Mouse (Mus musculus): Measurements from ENCODE around the gene Kitl.

Gene Kitl

DNA sequence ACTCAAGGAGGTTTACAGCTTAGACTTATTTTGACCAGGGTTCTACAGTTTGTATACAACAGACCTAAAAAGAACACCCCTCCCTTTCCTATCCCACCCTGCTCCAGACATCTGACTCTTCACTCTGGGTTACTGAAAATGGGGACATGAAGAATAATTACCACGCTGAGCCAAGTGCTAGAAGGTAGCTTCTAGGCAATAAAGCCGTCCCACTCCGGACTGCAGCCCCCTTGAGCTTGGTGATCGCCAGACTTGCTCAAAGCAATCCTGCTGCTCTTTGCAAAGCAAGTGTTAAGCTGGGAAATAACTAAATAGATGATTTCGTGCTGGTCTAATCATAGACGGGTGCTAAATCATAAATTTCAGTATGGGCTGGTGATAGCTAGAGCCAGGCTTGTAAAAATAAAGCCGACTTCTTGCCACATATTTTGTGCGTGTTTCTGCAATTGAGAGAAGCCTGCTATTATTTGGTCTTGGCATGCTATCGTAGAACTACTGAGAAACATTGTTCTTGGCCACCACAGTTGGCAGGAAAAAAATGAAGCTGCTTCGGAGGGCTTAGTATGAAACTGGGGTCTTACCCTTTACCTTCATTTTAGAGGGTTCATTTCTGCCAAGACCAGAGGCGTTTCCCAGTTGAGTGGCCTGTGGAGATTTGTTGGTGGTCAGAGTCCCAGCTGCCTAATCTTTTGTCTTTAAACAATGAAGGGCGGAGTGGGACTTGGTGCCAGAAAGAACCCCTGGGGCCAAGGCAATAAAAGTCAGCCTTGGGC, 50.3 kb downstream of the Kitl start:
- ChIA-PET POLR2A (interaction anchor here in 2 of 4 experiments (0.8 to 2.1 kb wide), 5 partner anchors 17 to 99 kb away, joined by 3 to 8 read pairs (median 4); partner anchors contain the start of gene Kitl (in 2 of the 2)), CTCF (interaction anchor here in 1 of 4 experiments (0.7 kb wide), 1 partner anchor 9 kb away, joined by 3 read pairs; no protein-coding TSS in a partner anchor)

DNA sequence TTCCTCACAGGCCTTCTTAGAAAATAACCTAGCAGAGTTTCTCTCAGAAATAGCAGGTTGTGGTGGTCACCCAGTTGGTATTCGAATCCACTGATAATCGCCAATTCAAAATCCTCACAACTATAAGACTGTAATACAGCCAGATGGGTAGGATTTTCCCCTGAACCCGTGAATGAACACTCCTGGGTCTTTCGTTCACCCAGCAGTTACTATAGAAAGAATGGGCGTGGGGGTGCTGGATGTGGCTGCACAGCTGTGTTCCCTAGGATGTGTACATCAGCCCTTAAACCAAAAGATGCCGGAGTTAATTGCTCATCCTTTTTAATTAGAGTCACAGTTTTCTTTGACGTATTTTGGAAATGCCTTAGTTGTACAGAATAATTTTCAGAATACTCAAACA, 50.9 kb downstream of the Kitl start:
- ChIA-PET CTCF (interaction anchor here in 1 of 4 experiments (0.7 kb wide), 1 partner anchor 8 kb away, joined by 3 read pairs; no protein-coding TSS in a partner anchor), POLR2A (interaction anchor here in 2 of 4 experiments (1.0 to 2.1 kb wide), 4 partner anchors 18 to 98 kb away, joined by 3 to 8 read pairs (median 6); partner anchors contain the start of gene Kitl (in 1 of the 2))

DNA sequence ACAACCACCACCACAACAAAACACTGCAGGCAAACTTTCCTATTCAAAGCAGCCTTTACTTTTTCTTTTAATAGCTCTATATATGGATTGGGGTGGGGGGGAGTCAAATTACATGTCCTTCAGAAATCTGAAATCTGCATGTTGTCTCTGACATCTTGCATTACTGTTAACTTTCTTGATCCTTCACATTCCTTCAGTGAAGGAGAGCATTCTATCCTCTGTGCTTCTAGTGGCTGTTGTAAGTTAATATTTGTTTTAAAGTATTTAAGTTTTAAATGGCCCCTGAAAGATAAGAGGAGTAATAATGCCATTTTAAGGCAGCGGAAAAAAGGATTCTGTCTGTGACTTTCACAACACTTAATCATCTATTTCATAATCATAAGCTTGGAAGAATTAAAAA, 57.2 kb downstream of the Kitl start:
- POLR2A ChIA-PET = no interaction called here

DNA sequence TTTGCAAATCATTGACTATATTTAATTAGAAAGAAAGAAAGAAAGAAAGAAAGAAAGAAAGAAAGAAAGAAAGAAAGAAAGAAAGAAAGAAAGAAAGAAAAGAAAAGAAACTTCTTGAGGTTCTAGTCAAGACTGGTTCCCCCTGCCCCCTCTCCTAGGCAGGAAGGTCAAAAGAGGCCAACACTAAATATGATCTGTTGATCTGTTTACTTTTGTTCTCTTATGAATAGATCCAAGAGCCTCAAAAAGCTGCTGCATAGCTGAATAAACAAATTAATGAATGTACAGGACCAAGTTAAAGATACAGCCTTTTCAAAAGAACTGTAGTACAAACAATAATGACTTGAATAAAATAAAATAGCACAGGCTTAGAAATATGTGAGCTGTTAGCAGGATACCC, 57.7 kb downstream of the Kitl start:
- ChIA-PET CTCF (interaction anchor here in 1 of 4 experiments (0.7 kb wide), 1 partner anchor 1498 kb away, joined by 3 read pairs; no protein-coding TSS in a partner anchor), POLR2A (no interaction called here)

More for the DNA sequence above, 57.2 kb downstream of the Kitl start:
- CTCF ChIA-PET = no interaction called here

DNA sequence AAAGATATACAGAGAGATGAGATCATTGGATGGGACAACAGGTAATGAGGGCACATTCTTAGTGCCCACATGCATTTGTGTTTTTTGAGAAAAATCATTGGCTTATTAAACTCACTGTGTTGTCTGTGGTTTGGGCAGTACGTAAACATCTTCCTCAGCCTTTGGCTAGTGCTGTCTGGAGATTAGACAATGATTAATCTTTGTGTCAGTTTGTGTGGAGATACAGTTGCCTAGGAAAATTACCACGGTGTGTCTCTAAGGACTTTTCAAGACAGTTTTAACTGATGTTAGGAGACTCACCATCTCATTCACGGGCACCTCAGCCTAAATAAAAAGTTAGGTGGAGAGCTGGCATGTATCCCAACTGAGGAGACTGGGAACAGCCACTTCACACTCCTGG, 85.7 kb downstream of the Kitl start:
- ChIA-PET POLR2A (no interaction called here), CTCF (no interaction called here)

DNA sequence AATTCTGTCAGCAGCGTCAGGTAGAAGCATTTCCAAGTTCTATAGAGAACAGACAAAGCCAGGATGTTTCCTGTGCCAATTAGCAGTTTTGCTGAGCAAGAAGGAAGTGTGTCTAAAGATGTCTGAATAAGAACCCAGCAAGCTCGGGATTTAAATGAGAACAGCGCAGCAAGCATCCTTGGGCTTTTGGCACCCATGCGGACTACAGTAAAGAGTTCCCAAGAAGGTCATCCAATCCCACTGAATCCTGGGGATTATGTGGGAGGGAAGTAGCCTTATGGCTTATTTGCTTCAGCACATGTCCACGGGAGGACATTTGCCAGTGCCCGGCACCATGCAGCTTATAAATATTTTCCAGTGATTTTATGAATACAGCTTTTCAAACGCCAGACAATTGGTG, 95.8 kb downstream of the Kitl start:
- ChIA-PET CTCF (no interaction called here), POLR2A (interaction anchor here in 1 of 4 experiments (0.6 kb wide), 1 partner anchor 51 kb away, joined by 3 read pairs; no protein-coding TSS in a partner anchor)

DNA sequence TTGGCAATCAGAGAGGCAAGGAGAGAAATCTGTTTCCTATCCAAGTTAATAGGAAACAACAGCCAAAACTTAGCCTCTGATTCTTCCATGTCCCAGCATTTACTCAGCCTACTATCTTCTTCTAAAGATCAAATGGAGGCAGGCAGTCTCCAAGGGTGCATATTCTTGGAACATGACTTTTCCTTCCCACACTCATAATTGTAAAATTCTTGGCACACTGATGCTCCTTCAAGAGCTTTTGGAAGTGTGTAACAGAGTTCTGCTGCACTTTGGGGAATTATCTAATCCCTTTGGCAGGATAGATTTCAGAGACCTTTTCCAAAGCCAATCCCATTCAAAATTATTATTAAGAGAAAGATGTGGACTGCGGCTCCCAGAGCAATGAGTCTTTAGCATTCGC, 100.1 kb downstream of the Kitl start:
- CTCF ChIA-PET = no interaction called here
- POLR2A ChIA-PET = no interaction called here

DNA sequence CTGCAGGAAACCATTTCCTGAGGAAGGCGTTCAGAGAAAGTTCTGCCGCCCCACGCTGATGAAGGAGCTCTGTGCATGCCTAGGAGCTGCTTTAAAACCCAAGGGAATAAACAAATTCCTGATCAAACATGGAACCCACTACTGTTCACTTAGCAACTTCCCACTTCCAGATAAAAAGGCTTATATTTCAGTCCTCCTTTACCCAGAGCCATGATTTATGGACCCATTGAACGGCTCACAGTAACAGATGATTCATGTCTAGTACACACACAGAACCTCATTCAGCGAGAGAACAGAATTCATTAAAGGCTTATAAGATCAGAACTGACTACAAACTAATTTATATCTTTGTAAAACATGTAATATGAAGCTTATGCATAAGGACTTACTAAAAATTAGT, 109.0 kb downstream of the Kitl start:
- ChIA-PET POLR2A (no interaction called here), CTCF (no interaction called here)

DNA sequence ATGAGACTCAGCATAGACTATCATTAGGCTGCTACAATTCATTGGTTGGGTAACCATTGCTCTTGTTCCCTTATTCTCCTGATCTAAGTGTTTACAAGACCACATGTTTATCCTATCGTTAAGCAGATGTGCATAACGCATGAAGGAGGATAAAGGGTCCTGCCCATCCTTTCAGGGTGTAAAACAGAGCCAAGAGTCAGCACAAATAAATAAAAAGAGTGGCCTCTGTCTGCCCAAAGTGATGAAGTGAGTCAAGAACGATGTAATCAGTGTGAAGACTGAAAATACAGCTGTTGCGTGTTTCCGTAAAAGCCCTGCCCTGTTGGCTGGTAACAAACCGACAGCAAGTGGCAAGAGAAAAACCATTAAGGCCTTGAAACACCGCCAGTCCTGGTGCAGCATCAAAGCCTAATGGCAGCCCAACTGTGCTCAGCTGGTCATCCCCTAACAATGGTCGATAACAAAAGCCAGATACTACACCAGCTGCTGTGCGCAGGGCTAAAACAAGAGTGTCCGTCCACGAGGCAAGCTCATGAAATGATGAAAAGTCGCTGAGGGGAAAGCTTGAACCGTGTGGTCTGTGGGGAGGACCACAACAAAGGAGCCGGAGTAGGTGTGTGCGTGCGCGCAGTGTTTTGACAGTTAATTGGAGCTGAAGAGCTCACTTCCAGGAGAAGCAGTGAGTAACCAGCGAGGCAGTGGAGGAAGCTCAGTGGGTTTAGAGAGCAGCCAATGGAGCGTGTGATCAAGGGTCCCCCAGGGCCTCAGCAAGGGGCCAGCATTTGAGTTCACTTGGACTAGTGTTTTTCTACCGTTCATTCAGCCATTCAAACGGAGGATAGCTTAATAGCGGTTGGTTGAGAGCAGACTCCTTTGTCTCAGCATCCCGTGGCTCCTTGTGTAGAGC, 112.7 kb downstream of the Kitl start:
- ChIA-PET POLR2A (interaction anchor here in 1 of 4 experiments (1.2 kb wide), 1 partner anchor 87 kb away, joined by 3 read pairs; no protein-coding TSS in a partner anchor), CTCF (interaction anchor here in 1 of 4 experiments (1.2 kb wide), 1 partner anchor 512 kb away, joined by 3 read pairs; no protein-coding TSS in a partner anchor)

DNA sequence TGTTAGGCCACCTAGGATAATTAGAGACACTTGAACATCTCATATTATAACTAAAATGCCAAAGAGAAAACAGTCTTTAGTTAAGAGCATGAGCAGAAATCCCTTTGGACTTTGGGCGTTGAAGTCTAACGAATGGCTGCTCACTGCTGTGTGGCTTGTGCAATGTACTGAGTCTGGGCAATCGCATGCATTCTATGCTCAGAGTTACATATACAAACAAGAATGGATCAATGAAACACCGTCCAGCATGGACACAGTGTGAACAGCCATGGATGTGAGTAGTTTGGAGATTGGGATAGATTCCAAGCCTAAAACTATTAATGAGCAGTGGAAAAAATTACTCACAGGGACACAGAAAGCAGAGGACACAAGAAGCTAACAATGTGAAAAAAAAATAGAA, 116.2 kb downstream of the Kitl start:
- ChIA-PET POLR2A (no interaction called here), CTCF (no interaction called here)

DNA sequence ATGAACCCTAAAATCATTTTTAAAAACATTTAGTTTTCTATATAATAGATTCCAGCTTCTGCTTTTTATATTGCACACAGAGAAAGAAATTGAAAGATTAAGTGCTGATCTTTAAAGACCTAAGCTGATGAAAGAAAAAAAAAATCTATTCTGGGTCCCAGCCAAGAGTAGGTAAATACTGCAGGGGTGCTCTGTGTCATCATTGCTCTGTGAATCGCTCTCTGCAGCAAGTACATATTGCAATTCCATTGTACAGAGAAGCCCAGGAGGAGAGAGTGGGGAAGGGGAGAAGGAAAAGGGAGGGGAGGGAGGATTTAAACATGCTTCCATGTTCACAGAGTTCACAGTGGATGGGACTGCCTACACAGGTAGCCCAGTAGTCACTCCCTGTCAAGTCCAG, 116.9 kb downstream of the Kitl start:
- CTCF ChIA-PET = no interaction called here
- POLR2A ChIA-PET = no interaction called here

DNA sequence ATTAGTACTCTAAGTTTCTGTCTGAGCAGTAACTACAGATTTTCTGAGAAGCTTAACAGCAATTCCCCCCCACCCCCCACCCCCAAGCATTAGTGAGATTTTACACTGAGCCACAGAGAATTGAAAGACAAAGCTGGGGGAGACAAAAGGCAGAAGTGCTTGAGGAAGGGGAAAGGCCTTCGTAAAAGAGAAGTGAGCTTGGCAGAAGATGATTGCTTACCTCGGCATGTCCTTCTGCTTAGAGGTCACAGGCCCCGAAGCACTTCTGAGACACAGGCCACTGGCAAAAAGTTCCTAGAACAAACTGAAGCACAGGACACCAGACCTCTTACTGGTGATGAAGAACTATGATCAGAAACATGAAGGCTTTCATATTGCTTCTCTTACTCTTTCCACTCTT, 123.1 kb downstream of the Kitl start:
- ChIA-PET POLR2A (interaction anchor here in 1 of 4 experiments (0.5 kb wide), 1 partner anchor 7 kb away, joined by 3 read pairs; no protein-coding TSS in a partner anchor), CTCF (no interaction called here)

DNA sequence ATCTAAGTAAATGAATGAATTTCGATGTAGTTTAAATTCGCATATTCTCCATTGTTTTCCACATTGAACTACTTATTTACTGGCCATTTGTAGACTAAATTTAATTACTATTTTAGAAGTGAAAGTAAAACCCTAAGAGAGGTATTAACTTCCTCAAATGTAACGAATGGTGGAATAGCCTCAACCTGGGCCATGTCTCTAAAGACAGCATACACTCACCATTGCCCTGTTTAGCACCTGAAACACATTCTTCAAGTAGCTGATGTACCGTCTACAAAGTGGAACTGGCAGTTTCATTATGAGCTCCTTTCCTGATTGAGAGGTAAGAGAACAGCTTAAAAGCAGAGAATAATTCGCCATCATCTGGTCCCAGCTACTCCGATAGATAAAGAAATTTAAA, 132.7 kb downstream of the Kitl start:
- ChIA-PET POLR2A (no interaction called here), CTCF (no interaction called here)
